Mouse (Mus musculus) testis, postnatal 10 days (tissue): ENCODE results near the gene Hand1.

Experiments used
- DNase-seq: peaks from one replicate; pipeline ENCODE4 v3.0.0; 2021; ENCODE audit warnings: low spot score

The Hand1 gene

DNA sequence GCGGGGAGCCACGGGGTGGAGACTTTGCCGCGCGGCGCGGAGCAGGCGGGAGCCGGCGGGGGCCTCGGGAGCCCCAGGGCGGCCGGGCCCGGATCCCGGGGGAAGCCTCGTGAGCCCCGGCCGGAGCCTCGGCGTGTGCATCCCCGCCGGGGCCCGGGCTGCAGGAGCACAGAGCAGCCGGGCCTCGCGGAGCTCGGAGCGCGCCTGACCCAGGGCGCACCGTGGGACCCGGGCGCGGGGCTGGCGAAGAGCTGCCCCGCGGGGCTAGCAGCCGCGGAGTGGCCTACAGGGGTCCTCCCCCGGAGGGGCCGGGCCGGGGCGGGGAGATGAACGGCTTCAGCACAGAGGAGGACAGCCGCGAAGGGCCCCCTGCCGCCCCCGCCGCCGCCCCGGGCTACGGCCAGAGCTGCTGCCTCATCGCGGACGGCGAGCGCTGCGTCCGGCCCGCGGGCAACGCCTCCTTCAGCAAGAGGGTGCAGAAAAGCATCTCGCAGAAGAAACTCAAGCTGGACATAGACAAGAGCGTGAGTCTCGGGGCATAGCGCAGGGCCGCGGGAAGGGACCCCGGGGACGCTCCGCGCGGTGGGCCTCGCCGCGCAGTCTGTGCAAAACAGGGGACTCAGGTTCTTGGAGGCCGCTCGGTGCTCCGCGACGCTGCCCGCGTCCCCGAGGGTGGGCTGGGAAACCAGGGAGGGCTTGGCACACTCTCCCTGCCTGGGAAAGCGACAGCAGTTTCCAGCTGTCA, 30.7 kb downstream of the Hand1 start:
- peak; percentile 82 for DNase-seq

DNA sequence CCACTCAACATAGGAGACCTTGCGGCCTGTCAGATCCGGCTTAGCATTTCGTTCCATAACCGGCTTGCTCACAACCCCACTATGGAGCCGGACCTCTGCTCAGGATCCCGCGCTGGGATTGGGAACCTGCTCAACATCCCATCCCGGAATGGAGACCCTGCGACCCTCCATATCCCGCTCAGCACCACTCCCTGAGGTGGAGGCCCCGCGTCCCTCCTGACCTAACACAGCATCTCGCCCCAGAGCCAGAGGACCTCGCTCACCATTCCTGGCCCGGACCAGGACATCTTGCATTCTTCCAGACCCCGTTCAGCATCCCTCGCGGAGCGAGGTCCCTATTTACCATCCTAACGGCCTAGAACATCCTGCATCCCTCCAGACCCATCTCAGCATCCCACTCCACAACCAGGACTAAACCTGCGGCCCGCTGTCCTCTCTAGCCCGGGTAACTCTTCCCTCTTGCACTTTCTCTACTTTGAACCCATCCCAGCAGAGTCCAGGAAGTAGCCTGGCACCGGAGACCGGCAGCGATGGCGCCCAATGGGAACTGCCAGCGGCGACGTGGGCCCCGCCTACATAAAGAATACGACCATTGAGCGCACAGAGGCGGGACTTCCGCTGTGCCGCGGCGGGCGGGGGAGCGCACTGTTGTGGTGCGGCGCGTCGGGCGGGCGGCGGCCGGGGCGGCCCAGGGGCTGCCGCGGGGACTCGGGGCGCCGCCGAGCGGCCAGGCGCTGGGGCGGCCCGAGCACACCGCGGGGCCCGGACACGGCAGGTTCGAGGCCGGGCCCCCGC, 31.4 kb downstream of the Hand1 start, which contains the start of gene Sap30l:
Gene Sap30l (plus strand): TSS at position 667 of the 795 bp plus-strand sequence.
- peak; percentile 97 for DNase-seq

DNA sequence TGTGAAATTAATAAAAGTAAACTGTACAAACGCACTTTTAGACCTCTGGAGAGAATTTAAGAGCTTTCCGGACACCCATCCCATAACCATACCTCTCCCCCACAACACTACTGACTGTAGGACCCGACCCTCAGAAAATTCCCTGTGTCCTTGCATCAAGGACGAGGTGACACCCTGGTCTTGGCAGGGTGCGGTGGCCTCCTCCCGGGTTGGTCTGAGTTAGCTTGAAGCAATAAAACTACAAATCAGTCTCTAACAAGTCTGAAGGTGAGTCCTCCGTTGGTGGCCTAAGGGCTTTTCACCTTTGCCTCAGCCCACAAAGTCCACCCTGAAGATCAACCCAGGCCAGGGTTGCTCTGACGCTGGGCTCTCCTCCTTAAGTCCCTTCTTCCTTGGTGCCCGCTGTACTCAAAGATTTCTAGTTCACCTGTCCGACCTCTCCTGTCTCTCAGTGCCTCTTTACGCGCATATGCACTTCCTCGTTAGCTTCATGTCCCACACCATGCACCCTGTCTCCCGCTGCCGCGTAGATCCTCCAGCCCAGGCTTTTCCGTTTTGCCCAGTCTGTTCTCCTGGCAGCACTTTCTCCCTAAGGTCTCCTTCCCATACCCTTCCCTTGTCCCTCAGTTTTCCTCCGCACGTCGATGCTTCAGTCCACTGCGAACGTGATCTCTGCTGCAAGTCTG, 32.2 kb downstream of the Hand1 start:
- DNase-seq: no peak

- no peak for DNase-seq
Measured at GRCm38 (mm10) chr11:57799456-57799855, 33.2 kb downstream of the Hand1 start.

DNA sequence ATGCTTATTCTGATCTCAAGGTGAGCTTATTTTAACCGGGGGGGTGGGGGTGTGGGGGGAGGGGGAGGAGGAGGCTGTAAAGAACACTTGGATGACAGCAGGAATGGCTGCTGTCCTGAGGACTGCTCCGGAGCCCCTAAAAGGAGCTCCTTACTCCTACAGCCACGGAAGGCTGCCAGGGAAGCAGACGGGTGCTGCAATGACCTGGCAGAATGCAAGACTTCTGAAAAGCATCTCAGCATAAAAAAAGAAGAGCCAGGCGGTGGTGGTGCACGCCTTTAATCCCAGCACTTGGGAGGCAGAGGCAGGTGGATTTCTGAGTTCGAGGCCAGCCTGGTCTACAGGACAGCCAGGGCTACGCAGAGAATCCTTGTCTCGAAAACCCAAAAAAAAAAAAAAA, 34.8 kb downstream of the Hand1 start:
- DNase-seq: no peak

DNA sequence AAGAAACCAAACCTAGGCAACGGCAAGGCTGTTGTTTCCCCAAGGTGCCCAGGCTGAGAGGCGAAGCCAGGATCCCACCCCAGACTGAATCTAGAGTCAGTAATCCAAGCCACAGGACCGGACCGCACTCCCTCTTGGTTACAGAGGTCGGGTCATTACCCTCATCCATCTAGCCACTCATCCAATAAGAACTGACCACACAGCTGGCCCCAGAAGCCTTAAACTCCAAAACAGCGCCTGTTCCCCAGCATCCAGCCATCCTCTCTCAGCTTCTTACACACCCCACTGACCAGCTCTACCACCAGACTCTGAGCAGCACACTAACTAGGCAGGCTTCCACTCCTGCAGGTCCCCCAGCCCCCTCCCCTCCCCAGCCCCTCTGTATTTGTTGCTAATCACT, 37.5 kb downstream of the Hand1 start:
- DNase-seq: no peak

- no peak for DNase-seq
Measured at GRCm38 (mm10) chr11:57790866-57791535, 41.6 kb downstream of the Hand1 start.

DNA sequence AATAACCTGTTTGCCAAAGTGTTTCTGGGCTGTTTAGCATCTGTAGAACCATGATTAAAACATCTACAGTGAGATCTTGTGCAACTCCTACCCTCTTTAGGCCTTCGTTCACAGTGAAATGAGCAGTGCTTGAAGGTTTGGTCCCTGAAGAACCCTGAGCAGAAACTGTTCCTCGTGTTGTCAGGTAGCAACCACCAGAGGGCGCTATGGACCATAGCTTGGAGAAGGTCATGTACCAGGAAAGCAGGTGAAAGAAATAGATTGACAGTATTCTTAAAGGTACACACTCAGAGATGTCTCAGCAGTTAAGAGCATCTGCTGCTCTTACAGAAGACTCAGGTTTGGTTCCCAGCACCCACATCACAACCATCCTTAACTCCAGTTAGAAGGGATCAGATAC, 44.7 kb downstream of the Hand1 start:
- peak; percentile 75 for DNase-seq

- peak; percentile 68 for DNase-seq
Measured at GRCm38 (mm10) chr11:57786616-57787418, 45.8 kb downstream of the Hand1 start.

DNA sequence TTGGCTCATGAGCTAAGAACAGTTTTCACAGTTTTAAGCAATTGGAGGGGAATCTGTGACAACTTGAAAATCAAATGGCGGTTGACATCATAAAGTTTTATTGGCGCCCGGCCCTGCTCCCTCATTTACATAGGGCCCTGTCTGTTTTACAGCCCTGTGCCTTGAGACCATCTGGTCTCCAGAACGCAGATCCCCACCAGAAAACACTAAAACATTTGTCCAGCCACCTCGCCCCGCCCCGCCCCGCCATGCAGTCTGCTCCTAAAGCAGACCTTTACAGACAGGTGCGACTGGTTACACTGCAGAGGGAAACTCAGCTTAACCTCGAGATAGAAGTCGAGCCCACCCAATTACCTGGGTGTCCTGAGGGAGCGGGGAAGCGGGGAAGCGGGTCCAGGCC, 52.8 kb downstream of the Hand1 start:
- no peak for DNase-seq
